In genomic region chr17:37049570-37050310, GRCm38 (mm10) we compare ENCODE assay signal across 8 mouse cellular contexts. TPM values are rescaled to one million over a fixed set of nuclear protein-coding genes. Genes with fewer than 3 reads are reported as not detected.
A peak's percentile ranks its signal among the peaks of the same experiment; 100 is the strongest.
DNase-seq lines count a peak whose midpoint lies in the region; ATAC-seq lines count a peak whose summit lies in the region.

No protein-coding gene starts in this region.

- peaks cover 11% of the 10 kb centered on the region; the same call in 1 of the 2 replicates for H3K36me3 ChIP-seq in intestine, embryonic 14.5 days (ENCODE audit: control insufficient read depth, insufficient read depth, low read length)

- 6% methylated on average over 39 of the region's 39 CpGs for WGBS in intestine, embryonic 14.5 days

- intact Hi-C loops in gastrocnemius, postnatal 36 days (cut with DNase I), result loop anchor here (5.0 kb wide), 1 partner anchor 132 kb away; no protein-coding TSS in a partner anchor
- intact Hi-C loops in left cerebral cortex, postnatal 25 days (cut with DNase I), result loop anchor here (5.0 kb wide), 1 partner anchor 157 kb away; the partner anchor contains the start of gene Trim40

- H3K4me1 ChIP-seq in intestine, embryonic 14.5 days (replicated peaks; ENCODE audit: control insufficient read depth, insufficient read depth, low read length), result peaks cover 15% of the 10 kb centered on the region

- ATAC-seq in intestine, embryonic 14.5 days (replicated peaks; ENCODE audit: low FRiP score, low TSS enrichment, low read depth), result peak; percentile 21; the same call in 1 of the 2 replicates
- ATAC-seq in megakaryocyte progenitor cell, adult 5-6 weeks (replicated peaks; ENCODE audit: poor library complexity), result peak; percentile 40

- H3K9me3 ChIP-seq in intestine, embryonic 14.5 days (ENCODE audit: control insufficient read depth, low read length), result no peaks in the 10 kb centered on the region

- H3K4me3 ChIP-seq in intestine, embryonic 14.5 days (ENCODE audit: low read depth, low read length), result peak overlapping the region; percentile 56

- peak; percentile 77 for DNase-seq in adrenal gland, adult 2 months
- peak; percentile 78 for DNase-seq in embryo, embryonic 10.5 days (ENCODE audit: low spot score)
- peak; percentile 55 to 58 for DNase-seq in gastrocnemius, postnatal 36 days
- peak; percentile 89 for DNase-seq in intestine, embryonic 14.5 days (ENCODE audit: low spot score)
- DNase-seq in left cerebral cortex, postnatal 25 days (ENCODE audit: low spot score in 2 of 2), result peak; percentile 86
- peak; percentile 85 for DNase-seq in right cerebral cortex, postnatal 14 days
- no peak for DNase-seq in MN1 (ENCODE audit: low spot score)

- peak overlapping the region; percentile 36; the same call in 1 of the 2 replicates for H3K9ac ChIP-seq in intestine, embryonic 14.5 days (ENCODE audit: low read length)

- H3K4me2 ChIP-seq in intestine, embryonic 14.5 days (ENCODE audit: low read length), result peak overlapping the region; percentile 69

- no peaks in the 10 kb centered on the region for H3K27me3 ChIP-seq in intestine, embryonic 14.5 days (replicated peaks; ENCODE audit: control insufficient read depth, insufficient read depth, low read length)

- H3K27ac ChIP-seq in intestine, embryonic 14.5 days (ENCODE audit: low read depth), result no peak overlapping the region

RNA-seq across cellular contexts. Expression of gene Gabbr1, which starts 4.0 kb away (rescaled TPM):
- 10 to 100 TPM; 22.5 to 25.7 TPM for total RNA-seq in adrenal gland, adult 2 months (2021)
- polyA plus RNA-seq in adrenal gland, adult 2 months (2012; rRNA removed), result 28.3 and 29.1 TPM in 2 replicates
- 1 to 10 TPM; 8.0 to 8.1 TPM for total RNA-seq in gastrocnemius, postnatal 36 days (2021)
- 12.6 and 13.7 TPM in 2 replicates for polyA plus RNA-seq in intestine, embryonic 14.5 days (2014; fragmentation: Nextera tagmentation; extraction: Ambion mirVana)
- total RNA-seq in left cerebral cortex, postnatal 25 days (2021), result 100 to 1,000 TPM; 670 to 698 TPM
- 2.6 and 4.3 TPM in 2 replicates for total RNA-seq in megakaryocyte progenitor cell, adult 5-6 weeks (2015)
- 0.25 and 0.91 TPM in 2 replicates for total RNA-seq in megakaryocyte progenitor cell, adult 5-6 weeks (2017)

RNA-seq across cellular contexts. Expression of gene Mog, which starts 26.5 kb away (rescaled TPM):
- total RNA-seq in adrenal gland, adult 2 months (2021), result not detected
- not detected in 2 replicates for polyA plus RNA-seq in adrenal gland, adult 2 months (2012; rRNA removed)
- total RNA-seq in gastrocnemius, postnatal 36 days (2021), result not detected
- 0.14 and 0.24 TPM in 2 replicates for polyA plus RNA-seq in intestine, embryonic 14.5 days (2014; fragmentation: Nextera tagmentation; extraction: Ambion mirVana)
- 10 to 100 TPM; 51.6 to 68.2 TPM for total RNA-seq in left cerebral cortex, postnatal 25 days (2021)
- not detected in 2 replicates for total RNA-seq in megakaryocyte progenitor cell, adult 5-6 weeks (2015)
- total RNA-seq in megakaryocyte progenitor cell, adult 5-6 weeks (2017), result not detected in 2 replicates

RNA-seq across cellular contexts. Expression of gene Olfr90, which starts 38.6 kb away (rescaled TPM):
- total RNA-seq in adrenal gland, adult 2 months (2021), result not detected
- not detected in 2 replicates for polyA plus RNA-seq in adrenal gland, adult 2 months (2012; rRNA removed)
- not detected for total RNA-seq in gastrocnemius, postnatal 36 days (2021)
- polyA plus RNA-seq in intestine, embryonic 14.5 days (2014; fragmentation: Nextera tagmentation; extraction: Ambion mirVana), result 0.07 TPM in 1 of 2 replicates, not detected in the other
- total RNA-seq in left cerebral cortex, postnatal 25 days (2021), result not detected
- total RNA-seq in megakaryocyte progenitor cell, adult 5-6 weeks (2015), result not detected in 2 replicates
- total RNA-seq in megakaryocyte progenitor cell, adult 5-6 weeks (2017), result not detected in 2 replicates

RNA-seq across cellular contexts. Expression of gene Olfr91, which starts 48.3 kb away (rescaled TPM):
- total RNA-seq in adrenal gland, adult 2 months (2021), result not detected
- not detected in 2 replicates for polyA plus RNA-seq in adrenal gland, adult 2 months (2012; rRNA removed)
- total RNA-seq in gastrocnemius, postnatal 36 days (2021), result not detected
- polyA plus RNA-seq in intestine, embryonic 14.5 days (2014; fragmentation: Nextera tagmentation; extraction: Ambion mirVana), result not detected in 2 replicates
- total RNA-seq in left cerebral cortex, postnatal 25 days (2021), result not detected
- total RNA-seq in megakaryocyte progenitor cell, adult 5-6 weeks (2015), result not detected in 2 replicates
- total RNA-seq in megakaryocyte progenitor cell, adult 5-6 weeks (2017), result not detected in 2 replicates

RNA-seq across cellular contexts. Expression of gene Zfp57, which starts 48.8 kb away (rescaled TPM):
- 1 to 10 TPM; 2.0 to 2.1 TPM for total RNA-seq in adrenal gland, adult 2 months (2021)
- 0.70 and 0.98 TPM in 2 replicates for polyA plus RNA-seq in adrenal gland, adult 2 months (2012; rRNA removed)
- total RNA-seq in gastrocnemius, postnatal 36 days (2021), result under 1 TPM; 0.23 to 0.59 TPM
- polyA plus RNA-seq in intestine, embryonic 14.5 days (2014; fragmentation: Nextera tagmentation; extraction: Ambion mirVana), result 78.3 and 85.0 TPM in 2 replicates
- 10 to 100 TPM; 14.5 to 17.6 TPM for total RNA-seq in left cerebral cortex, postnatal 25 days (2021)
- 0.22 TPM in 1 of 2 replicates, not detected in the other for total RNA-seq in megakaryocyte progenitor cell, adult 5-6 weeks (2015)
- 0.25 TPM in 1 of 2 replicates, not detected in the other for total RNA-seq in megakaryocyte progenitor cell, adult 5-6 weeks (2017)

Comparison
In these comparisons a context has a peak if more than half of its experiments do, and no peak if none do; other contexts are left out.
1. RNA of gene Gabbr1, which starts 4.0 kb away (total RNA-seq): 670 to 698 TPM in left cerebral cortex, postnatal 25 days; 22.5 to 25.7 TPM in adrenal gland, adult 2 months, 8.0 to 8.1 TPM in gastrocnemius, postnatal 36 days and 0.25 to 4.3 TPM in megakaryocyte progenitor cell, adult 5-6 weeks; every median in the first group is over 10 times any median in the second.
2. RNA of gene Mog, which starts 26.5 kb away (total RNA-seq): 51.6 to 68.2 TPM in left cerebral cortex, postnatal 25 days; not detected in adrenal gland, adult 2 months, not detected in gastrocnemius, postnatal 36 days and not detected in megakaryocyte progenitor cell, adult 5-6 weeks; every median in the first group is over 10 times any median in the second.